ENCODE assay signal across 28 mouse cellular contexts in genomic region chr14:89076014-89076413, GRCm38 (mm10).
DNase-seq lines count a peak whose midpoint lies in the region; ATAC-seq and TF ChIP-seq lines count a peak whose summit lies in the region.
"Had no signal": no experiment of that assay in that cellular context is flagged by ENCODE, and none has a peak within 500 bp of the region (broad histone marks: within the 10 kb centered on the region; RNA-seq: fewer than 3 reads in every experiment).

No protein-coding gene starts in this region.

- DNase-seq in gastrocnemius, adult 2 months, result no peak
- DNase-seq in gastrocnemius, adult 8-10 months (ENCODE audit: low spot score in 2 of 2), result no peak
- peak; percentile 28 for DNase-seq in heart, postnatal 0 days (ENCODE audit: low spot score)
- DNase-seq in heart, postnatal 10 days, result no peak
- DNase-seq in lung, postnatal 0 days (ENCODE audit: low spot score), result peak; percentile 5
- no peak for DNase-seq in lung, postnatal 36 days
- DNase-seq in urinary bladder, postnatal 4 days (ENCODE audit: low spot score in 2 of 2), result no peak
- DNase-seq: adrenal gland, postnatal 10 days; adrenal gland, postnatal 36 days; B cell, adult 2 months; cerebellum, adult 11 months; cerebellum, adult 2 months; cerebellum, adult 9-11 months; cerebellum, postnatal 25 days; forebrain, postnatal 0 days; gastrocnemius, postnatal 25 days had no signal

- H3K27me3 ChIP-seq in heart, postnatal 0 days (ENCODE audit: control insufficient read depth, insufficient read depth, low read length), result no peaks in the 10 kb centered on the region
- H3K27me3 ChIP-seq in lung, postnatal 0 days (replicated peaks; ENCODE audit: insufficient read depth, low read length), result no peaks in the 10 kb centered on the region
- H3K27me3 ChIP-seq: CH12.LX; embryonic facial prominence, embryonic 12.5 days; embryonic facial prominence, embryonic 15.5 days; heart, embryonic 12.5 days; heart, embryonic 15.5 days; hindbrain, embryonic 13.5 days; intestine, embryonic 15.5 days; Patski had no signal

- no peak overlapping the region for H3K4me3 ChIP-seq in gastrocnemius, adult 2 months
- no peak overlapping the region for H3K4me3 ChIP-seq in heart, postnatal 0 days (ENCODE audit: low read depth, low read length)
- H3K4me3 ChIP-seq in lung, postnatal 0 days (ENCODE audit: low read depth, low read length), result no peak overlapping the region
- H3K4me3 ChIP-seq: embryonic facial prominence, embryonic 12.5 days; embryonic facial prominence, embryonic 15.5 days; heart, embryonic 12.5 days; heart, embryonic 15.5 days; hindbrain, embryonic 10.5 days; hindbrain, embryonic 13.5 days; intestine, embryonic 15.5 days had no signal

- ATAC-seq in heart, postnatal 0 days (ENCODE audit: insufficient read depth, low read depth), result no peak
- ATAC-seq in lung, postnatal 0 days, result no peak
- ATAC-seq: forebrain, embryonic 14.5 days; forebrain, postnatal 0 days; hindbrain, embryonic 16.5 days; intestine, embryonic 15.5 days; Patski had no signal

- no peak for TF ChIP-seq EP300 in heart, postnatal 0 days (IDR thresholded peaks at IDR 0.05; ENCODE audit: low read depth)
- TF ChIP-seq EP300 in lung, postnatal 0 days (IDR thresholded peaks at IDR 0.05), result no peak

- TF ChIP-seq CTCF in gastrocnemius, adult 2 months (IDR thresholded peaks at IDR 0.05), result no peak
- no peak for TF ChIP-seq CTCF in heart, postnatal 0 days (IDR thresholded peaks at IDR 0.05; ENCODE audit: low read depth)
- TF ChIP-seq CTCF in lung, postnatal 0 days (IDR thresholded peaks at IDR 0.05), result no peak

- intact Hi-C loops in gastrocnemius, adult 2 months (cut with DNase I), result no loop called here
- intact Hi-C loops in heart, postnatal 10 days (cut with DNase I), result no loop called here

- H3K27ac ChIP-seq in gastrocnemius, adult 2 months, result peak overlapping the region; percentile 61; the same call in 1 of the 2 replicates
- H3K27ac ChIP-seq in heart, postnatal 0 days (ENCODE audit: low read depth), result no peak overlapping the region
- no peak overlapping the region for H3K27ac ChIP-seq in lung, postnatal 0 days (ENCODE audit: low read length)
- H3K27ac ChIP-seq: embryonic facial prominence, embryonic 12.5 days; embryonic facial prominence, embryonic 15.5 days; heart, embryonic 15.5 days; hindbrain, embryonic 10.5 days; hindbrain, embryonic 13.5 days; intestine, embryonic 15.5 days had no signal

- no peak overlapping the region for H3K4me2 ChIP-seq in heart, postnatal 0 days (ENCODE audit: low read depth, low read length)
- no peak overlapping the region for H3K4me2 ChIP-seq in lung, postnatal 0 days (replicated peaks; ENCODE audit: low read depth, low read length)
- H3K4me2 ChIP-seq: embryonic facial prominence, embryonic 12.5 days; embryonic facial prominence, embryonic 15.5 days; heart, embryonic 12.5 days; heart, embryonic 15.5 days; hindbrain, embryonic 13.5 days; intestine, embryonic 15.5 days had no signal

- H3K9me3 ChIP-seq in heart, postnatal 0 days (replicated peaks; ENCODE audit: control insufficient read depth, low read length), result no peaks in the 10 kb centered on the region
- no peaks in the 10 kb centered on the region for H3K9me3 ChIP-seq in lung, postnatal 0 days (ENCODE audit: low read length)
- H3K9me3 ChIP-seq: embryonic facial prominence, embryonic 12.5 days; embryonic facial prominence, embryonic 15.5 days; heart, embryonic 12.5 days; heart, embryonic 15.5 days; hindbrain, embryonic 10.5 days; hindbrain, embryonic 13.5 days; intestine, embryonic 15.5 days had no signal

- WGBS in heart, postnatal 0 days, result 67% methylated on average over 1 of the region's 1 CpGs
- 75% methylated on average over 1 of the region's 1 CpGs for WGBS in lung, postnatal 0 days

- H3K4me1 ChIP-seq in heart, postnatal 0 days (ENCODE audit: control insufficient read depth, insufficient read depth), result no peaks in the 10 kb centered on the region
- H3K4me1 ChIP-seq in lung, postnatal 0 days (ENCODE audit: insufficient read depth, low read depth, low read length), result no peaks in the 10 kb centered on the region
- H3K4me1 ChIP-seq: embryonic facial prominence, embryonic 12.5 days; embryonic facial prominence, embryonic 15.5 days; heart, embryonic 12.5 days; heart, embryonic 15.5 days; hindbrain, embryonic 10.5 days; hindbrain, embryonic 13.5 days; intestine, embryonic 15.5 days had no signal

- H3K36me3 ChIP-seq in heart, postnatal 0 days (replicated peaks; ENCODE audit: control insufficient read depth, insufficient read depth, low read length), result no peaks in the 10 kb centered on the region
- H3K36me3 ChIP-seq in lung, postnatal 0 days (ENCODE audit: insufficient read depth, low read length), result no peaks in the 10 kb centered on the region
- H3K36me3 ChIP-seq: embryonic facial prominence, embryonic 12.5 days; embryonic facial prominence, embryonic 15.5 days; G1E; heart, embryonic 12.5 days; heart, embryonic 15.5 days; hindbrain, embryonic 10.5 days; hindbrain, embryonic 13.5 days; intestine, embryonic 15.5 days had no signal

- H3K9ac ChIP-seq in heart, postnatal 0 days (replicated peaks; ENCODE audit: low read depth, low read length), result no peak overlapping the region
- no peak overlapping the region for H3K9ac ChIP-seq in lung, postnatal 0 days (replicated peaks; ENCODE audit: low read depth)
- H3K9ac ChIP-seq: embryonic facial prominence, embryonic 12.5 days; embryonic facial prominence, embryonic 15.5 days; forebrain, postnatal 0 days; heart, embryonic 12.5 days; heart, embryonic 15.5 days; hindbrain, embryonic 13.5 days; intestine, embryonic 15.5 days had no signal

Comparison
In these comparisons a context has a peak if more than half of its experiments do, and no peak if none do; other contexts are left out.
1. DNase-seq: peak in heart, postnatal 0 days (single experiment) and lung, postnatal 0 days (single experiment); none in gastrocnemius, adult 2 months (single experiment), gastrocnemius, adult 8-10 months (0 of 2), heart, postnatal 10 days (0 of 2), lung, postnatal 36 days (single experiment) and urinary bladder, postnatal 4 days (0 of 2).